Mouse (Mus musculus): Measurements from ENCODE around the gene Tmem205. TPM values are rescaled to one million over a fixed set of nuclear protein-coding genes. Genes with fewer than 3 reads are reported as not detected.

Gene Tmem205
- total RNA-seq, 2 experiments from 2014 or later, result 13.0 to 16.9 TPM

DNA sequence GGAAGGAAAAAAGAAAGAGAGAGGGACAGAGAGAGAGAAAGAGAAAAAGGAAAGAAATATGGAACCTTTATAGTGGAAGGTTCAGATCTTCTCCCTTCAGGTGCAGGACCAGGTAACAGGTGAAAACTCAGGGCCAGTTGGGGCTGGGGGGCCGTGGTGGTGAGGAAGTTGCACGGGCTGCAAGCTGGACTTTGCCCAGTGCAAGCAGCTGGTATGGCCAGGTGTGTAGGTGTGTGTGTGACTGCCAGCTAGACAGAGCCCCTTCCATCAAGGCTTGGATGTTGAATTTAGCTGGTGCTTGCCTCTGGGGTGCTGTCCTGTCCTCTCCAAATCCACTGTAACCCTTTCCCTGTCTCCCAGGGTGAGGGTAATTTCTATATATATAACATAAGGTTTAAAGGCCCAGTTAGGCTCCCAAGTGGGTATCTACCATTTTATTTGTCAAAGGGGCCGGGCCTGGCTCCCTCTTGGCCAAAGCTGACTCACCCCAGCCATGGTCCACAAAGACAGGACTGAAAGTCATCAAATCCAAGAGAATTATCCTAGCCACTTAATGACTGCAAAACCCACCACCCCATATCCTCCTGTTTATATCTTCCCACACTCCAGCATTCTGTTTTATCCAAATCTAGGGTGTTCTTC is 10.4 kb downstream of the Tmem205 start:
- DNase-seq, result no peak

DNA sequence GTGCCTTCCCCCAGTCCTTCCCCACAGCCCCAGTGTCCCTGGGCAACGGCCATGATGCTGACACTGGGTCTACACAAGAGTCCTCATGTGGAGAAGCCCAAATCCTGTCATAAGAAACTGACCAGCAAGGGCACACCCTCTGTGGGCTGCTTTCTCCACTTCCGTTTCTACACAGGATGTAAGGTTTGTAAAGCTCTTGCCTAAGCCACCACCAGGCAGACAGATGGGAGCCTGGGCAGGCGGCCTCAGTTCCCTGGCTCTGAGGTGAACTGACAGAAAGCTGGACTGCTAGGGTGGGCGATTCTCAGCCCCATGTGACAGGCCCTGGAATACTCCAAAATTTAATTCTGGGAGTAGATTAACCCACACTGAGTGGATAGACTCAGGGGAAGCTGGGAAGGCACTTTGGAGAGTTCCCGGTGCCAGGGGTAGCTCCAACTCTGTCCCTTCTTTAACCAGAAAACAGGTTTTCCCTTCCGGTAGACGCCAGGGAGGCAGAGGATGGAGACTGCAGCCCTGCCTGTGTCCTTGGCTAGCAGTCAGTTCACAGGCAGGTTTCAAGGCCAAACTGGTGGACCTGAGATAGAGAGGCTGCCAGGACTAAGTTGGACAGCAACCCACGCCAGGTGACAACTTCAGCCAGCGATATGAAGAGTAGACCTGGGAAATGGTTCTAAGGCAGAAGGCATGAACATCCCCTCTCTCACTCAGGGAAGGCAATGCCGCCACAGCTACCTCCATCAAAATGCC is 17.7 kb downstream of the Tmem205 start:
- DNase-seq, result no peak

DNA sequence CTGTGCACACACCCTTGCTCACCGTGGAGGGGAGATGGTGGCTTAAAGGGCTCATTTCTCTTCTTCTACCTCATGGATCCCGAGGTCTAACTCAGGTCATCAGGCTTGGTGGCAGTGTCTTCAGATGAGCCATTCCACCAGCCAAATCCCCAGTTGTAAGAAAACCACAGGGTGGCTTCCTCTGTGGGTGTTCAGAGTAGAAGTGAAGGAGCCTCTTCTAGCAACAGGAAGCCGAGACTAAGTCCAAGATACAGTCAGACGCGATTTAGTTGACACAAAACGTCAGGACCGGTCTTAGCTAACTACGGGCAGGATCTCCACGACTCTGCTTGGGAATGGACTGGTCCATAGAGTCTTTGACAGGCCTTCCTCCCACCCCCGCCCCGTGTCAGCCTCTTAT is 19.1 kb downstream of the Tmem205 start:
- no peak for DNase-seq

DNA sequence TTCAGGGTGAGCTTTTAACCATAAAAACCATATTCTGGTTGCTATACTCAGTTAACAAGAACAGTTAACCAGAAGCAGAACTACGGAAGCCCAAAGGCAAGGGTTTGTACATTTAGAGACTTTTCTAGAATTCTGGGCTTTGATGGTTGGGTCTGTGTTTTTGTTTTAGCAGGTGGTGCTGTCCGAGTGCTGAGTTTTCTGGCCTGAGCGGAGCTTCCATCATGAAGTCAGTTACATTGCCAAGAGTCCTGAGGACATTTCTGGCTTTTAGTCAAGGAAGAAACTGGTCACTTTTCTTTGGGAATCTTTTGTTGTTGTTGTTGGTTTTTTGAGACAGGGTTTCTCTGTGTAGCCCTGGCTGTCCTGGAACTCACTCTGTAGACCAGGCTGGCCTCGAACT is 23.3 kb downstream of the Tmem205 start:
- no peak for DNase-seq

DNA sequence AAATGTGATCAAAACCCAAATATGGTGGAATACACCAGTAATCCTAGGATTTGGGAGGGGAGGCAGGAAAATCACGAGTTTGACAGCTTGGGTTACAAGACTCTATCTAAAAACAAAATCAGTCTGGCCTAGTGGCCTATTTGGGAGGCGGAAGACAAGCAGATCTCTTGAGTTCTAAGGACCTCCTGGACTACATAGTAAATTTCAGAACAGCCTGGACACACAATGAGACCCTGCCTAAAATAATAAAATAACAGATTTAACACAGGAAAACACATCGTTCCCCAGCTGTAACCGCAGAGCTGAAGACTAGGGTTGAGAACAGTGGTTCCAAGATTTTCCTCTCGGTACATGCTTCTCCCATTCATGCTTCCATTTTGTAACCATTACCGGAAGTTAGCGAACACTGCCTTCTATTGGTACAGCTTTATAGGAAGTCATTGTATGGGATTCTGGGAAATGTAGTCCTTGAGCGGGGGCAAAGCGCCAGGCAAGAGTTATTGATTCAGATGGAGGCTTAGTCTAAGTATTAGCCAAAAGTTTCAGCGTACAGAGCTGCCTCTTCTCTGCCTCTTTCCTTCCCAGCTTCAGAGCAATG is 26.0 kb downstream of the Tmem205 start:
- peak; percentile 56 for DNase-seq

DNA sequence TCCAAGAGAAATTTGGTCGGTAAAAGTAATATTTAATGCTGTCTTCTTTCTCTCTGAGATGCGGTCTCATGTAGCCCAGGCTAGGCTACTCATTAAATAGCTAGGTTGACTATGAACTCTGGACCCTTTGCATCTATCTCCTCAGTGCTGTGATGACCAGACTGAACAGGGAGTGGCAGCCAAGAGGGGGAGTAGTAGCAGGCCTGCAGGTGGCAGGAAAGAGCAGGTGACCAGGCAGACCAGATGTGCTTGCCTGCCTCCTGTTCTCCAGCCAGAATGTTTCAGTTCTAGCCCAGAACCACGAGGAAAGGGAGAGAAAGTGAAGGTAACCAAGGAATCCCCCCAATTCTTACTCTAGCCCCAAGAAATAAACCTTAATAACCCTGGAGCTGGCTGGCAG is 38.1 kb downstream of the Tmem205 start:
- DNase-seq, result no peak

DNA sequence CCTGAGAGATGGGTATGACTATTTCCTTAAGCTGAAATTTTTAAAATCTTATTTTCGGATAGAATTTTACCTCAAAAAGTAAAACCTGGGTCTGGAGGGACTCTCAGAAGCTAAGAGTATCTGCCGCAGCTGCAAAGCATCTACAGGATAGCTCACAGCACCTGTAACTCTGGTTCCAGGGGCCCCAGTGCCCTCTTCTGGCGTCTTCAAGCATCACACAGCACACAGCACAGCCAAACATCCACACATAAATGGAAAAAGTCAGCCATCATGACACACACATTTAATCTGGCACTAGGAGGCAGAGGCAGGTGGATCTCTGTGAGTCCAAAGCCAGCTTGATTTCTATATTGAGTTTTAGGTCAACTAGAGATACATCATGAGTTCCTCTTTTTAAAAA is 50.8 kb downstream of the Tmem205 start:
- no peak for DNase-seq

DNA sequence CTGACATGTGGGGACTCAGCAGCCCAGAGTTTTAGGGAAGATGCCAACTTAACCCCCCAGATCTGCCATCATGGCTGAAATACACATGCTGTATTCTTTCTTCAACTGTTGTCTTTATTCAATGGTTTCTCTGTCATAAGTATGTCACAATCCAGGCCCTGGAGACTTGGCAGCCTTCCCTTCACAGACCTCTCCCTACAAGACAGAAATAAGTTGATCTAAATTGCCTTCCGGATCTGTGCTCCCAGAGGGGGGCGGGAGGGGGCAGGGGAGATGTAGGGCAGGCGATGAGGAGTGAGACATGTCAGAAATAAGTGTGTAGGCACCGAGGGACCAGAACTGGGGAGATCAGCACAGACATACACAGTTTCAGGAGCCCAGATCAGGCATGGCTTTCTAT is 55.2 kb downstream of the Tmem205 start:
- DNase-seq, result no peak

Other genes with a start within 250 kb of the Tmem205 start
- 10 to 100 TPM; 11.4 to 11.8 TPM for gene Ldlr, start 204.1 kb downstream of the Tmem205 start, total RNA-seq (2021)
- gene Spc24, start 167.3 kb downstream of the Tmem205 start, total RNA-seq (2021), result 1 to 10 TPM; 6.1 to 7.3 TPM
- 10 to 100 TPM; 27.4 to 31.6 TPM for gene Kank2, start 128.8 kb downstream of the Tmem205 start, total RNA-seq (2021)
- under 1 TPM in 1 of 2 experiments, not detected in 1; 0.43 TPM for gene Angptl8, start 92.0 kb downstream of the Tmem205 start, total RNA-seq (2021)
- gene Dock6, start 74.9 kb downstream of the Tmem205 start, total RNA-seq (2021), result 10 to 100 TPM; 26.9 to 32.9 TPM
- gene Rab3d, start 9.4 kb downstream of the Tmem205 start, total RNA-seq (2021), result 1 to 10 TPM; 5.4 to 6.2 TPM
- under 1 TPM; 0.45 to 0.97 TPM for gene Ccdc159, start 85 bp downstream of the Tmem205 start, total RNA-seq (2021)
- 1 to 10 TPM; 2.3 to 3.3 TPM for gene Plppr2, start 9.5 kb upstream of the Tmem205 start, total RNA-seq (2021)
- 1 to 10 TPM; 3.1 to 3.6 TPM for gene Swsap1, start 28.2 kb upstream of the Tmem205 start, total RNA-seq (2021)
- gene Epor, start 36.0 kb upstream of the Tmem205 start, total RNA-seq (2021), result 1 to 10 TPM; 3.8 to 5.5 TPM
- gene Rgl3, start 61.9 kb upstream of the Tmem205 start, total RNA-seq (2021), result under 1 TPM; 0.47 to 0.75 TPM
- not detected for gene Ccdc151, start 75.1 kb upstream of the Tmem205 start, total RNA-seq (2021)
- gene Prkcsh, start 75.2 kb upstream of the Tmem205 start, total RNA-seq (2021), result 10 to 100 TPM; 35.4 to 41.7 TPM
- gene Elavl3, start 124.5 kb upstream of the Tmem205 start, total RNA-seq (2021), result under 1 TPM; 0.28 to 0.41 TPM
- gene Gm49318, start 143.7 kb upstream of the Tmem205 start, total RNA-seq (2021), result not detected
- 1 to 10 TPM; 3.1 to 4.6 TPM for gene Zfp653, start 143.8 kb upstream of the Tmem205 start, total RNA-seq (2021)
- 10 to 100 TPM; 51.8 to 58.5 TPM for gene Ecsit, start 157.9 kb upstream of the Tmem205 start, total RNA-seq (2021)
- gene Cnn1, start 171.7 kb upstream of the Tmem205 start, total RNA-seq (2021), result 1 to 10 TPM; 4.4 to 5.5 TPM
- 10 to 100 TPM; 33.4 to 39.7 TPM for gene Elof1, start 189.6 kb upstream of the Tmem205 start, total RNA-seq (2021)
- 100 to 1,000 TPM in 1 of 2 experiments, 1 to 10 TPM in 1; 1.4 to 124 TPM for gene Acp5, start 208.2 kb upstream of the Tmem205 start, total RNA-seq (2021)
- 10 to 100 TPM; 34.4 to 34.7 TPM for gene Pigyl, start 229.3 kb upstream of the Tmem205 start, total RNA-seq (2021)